Mouse (Mus musculus) lung, embryonic 14.5 days (tissue): Measurements from ENCODE around the gene Sorbs2. TPM values are rescaled to one million over a fixed set of nuclear protein-coding genes. Genes with fewer than 3 reads are reported as not detected.

Experiments
- ATAC-seq: fragments of 200-750 bp; cut with Nextera tagmentation; 2 replicates; pipeline ENCODE4 v1.8.0; 2017; ENCODE audit warnings: mild to moderate bottlenecking, moderate TSS enrichment, moderate library complexity; ENCODE audit not compliant: insufficient read depth
- DNase-seq: peaks from one replicate; pipeline ENCODE4 v3.0.0-alpha.2; 2015
- H3K27ac ChIP-seq: fragments of 300-500 bp; sonication (generic); 2 replicates; pipeline ENCODE4 v1.5.1; 2014; ENCODE audit warnings: low read depth, mild to moderate bottlenecking, moderate library complexity
- H3K27me3 ChIP-seq: fragments of 300-500 bp; sonication (generic); 2 replicates; pipeline ENCODE4 v1.6.1; 2014; ENCODE audit warnings: low read length, control low read depth; ENCODE audit not compliant: insufficient read depth
- H3K36me3 ChIP-seq: fragments of 300-500 bp; sonication (generic); 2 replicates; pipeline ENCODE4 v1.6.1; 2014; ENCODE audit warnings: control low read depth; ENCODE audit not compliant: insufficient read depth
- H3K4me1 ChIP-seq: fragments of 300-500 bp; sonication (generic); 2 replicates; pipeline ENCODE4 v1.6.1; 2014; ENCODE audit warnings: antibody characterized with exemption, control low read depth; ENCODE audit not compliant: insufficient read depth
- H3K4me2 ChIP-seq: fragments of 300-500 bp; sonication (generic); 2 replicates; pipeline ENCODE4 v1.6.1; 2014; ENCODE audit warnings: mild to moderate bottlenecking
- H3K4me3 ChIP-seq: fragments of 300-500 bp; sonication (generic); 2 replicates; pipeline ENCODE4 v1.5.1; 2014; ENCODE audit warnings: low read depth, low read length
- H3K9ac ChIP-seq: fragments of 300-500 bp; sonication (generic); 2 replicates; pipeline ENCODE4 v1.6.1; 2014
- H3K9me3 ChIP-seq: fragments of 300-500 bp; sonication (generic); 2 replicates; pipeline ENCODE4 v1.6.1; 2016; ENCODE audit warnings: low read depth, low read length, control low read depth
- CTCF ChIP-seq: IDR thresholded peaks from 2 replicates; pipeline ENCODE4 v1.5.1; 2016; ENCODE audit warnings: antibody characterized with exemption, low read depth
- WGBS: fragments of 180-500 bp; shearing (Covaris S2); extraction: QIAGEN DNeasy Blood & Tissue Kit; methylation state at CpG from one replicate; pipeline ENCODE4 v1.1.7; 2014; 5-methylcytosine and 5-hydroxymethylcytosine counted together
- polyA plus RNA-seq: library from polyadenylated mRNA; unstranded; fragments of >200 nt; fragmentation: Nextera tagmentation; extraction: Ambion mirVana; gene quantifications from 2 replicates; pipeline ENCODE4 v1.2.1, GENCODE M21; 2014

Gene Sorbs2
- polyA plus RNA-seq, 1 experiment from 2014 or later: 23.3 TPM

DNA sequence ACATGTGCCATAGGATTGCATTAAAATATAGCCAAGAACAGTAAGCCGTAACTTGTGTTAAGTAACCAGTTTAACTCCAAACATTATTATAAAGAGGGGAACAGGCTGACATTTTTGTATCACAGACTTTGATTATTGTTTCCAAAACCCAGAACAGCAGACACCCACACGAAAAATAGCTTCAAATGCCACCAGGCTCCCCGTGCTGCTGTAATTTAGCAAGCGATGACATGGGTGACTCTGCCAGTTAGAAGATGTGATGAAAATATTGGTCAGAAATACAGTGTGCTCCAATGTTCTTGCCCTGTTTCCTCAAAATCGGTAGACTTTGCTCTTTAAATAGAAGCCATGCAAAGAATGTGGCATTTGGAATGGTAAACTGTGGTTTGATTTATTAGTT lies 217.7 kb downstream of the Sorbs2 start:
- no peak for ATAC-seq
- no peaks in the 10 kb centered on the region for H3K27me3 ChIP-seq
- DNase-seq: no peak
- H3K36me3 ChIP-seq: no peaks in the 10 kb centered on the region
- WGBS: 64% methylated on average over 5 of the region's 5 CpGs
- H3K4me3 ChIP-seq: no peak overlapping the region
- H3K27ac ChIP-seq: no peak overlapping the region
- no peak for TF ChIP-seq CTCF
- H3K4me1 ChIP-seq: no peaks in the 10 kb centered on the region
- H3K4me2 ChIP-seq: no peak overlapping the region
- H3K9ac ChIP-seq: no peak overlapping the region
- no peaks in the 10 kb centered on the region for H3K9me3 ChIP-seq

DNA sequence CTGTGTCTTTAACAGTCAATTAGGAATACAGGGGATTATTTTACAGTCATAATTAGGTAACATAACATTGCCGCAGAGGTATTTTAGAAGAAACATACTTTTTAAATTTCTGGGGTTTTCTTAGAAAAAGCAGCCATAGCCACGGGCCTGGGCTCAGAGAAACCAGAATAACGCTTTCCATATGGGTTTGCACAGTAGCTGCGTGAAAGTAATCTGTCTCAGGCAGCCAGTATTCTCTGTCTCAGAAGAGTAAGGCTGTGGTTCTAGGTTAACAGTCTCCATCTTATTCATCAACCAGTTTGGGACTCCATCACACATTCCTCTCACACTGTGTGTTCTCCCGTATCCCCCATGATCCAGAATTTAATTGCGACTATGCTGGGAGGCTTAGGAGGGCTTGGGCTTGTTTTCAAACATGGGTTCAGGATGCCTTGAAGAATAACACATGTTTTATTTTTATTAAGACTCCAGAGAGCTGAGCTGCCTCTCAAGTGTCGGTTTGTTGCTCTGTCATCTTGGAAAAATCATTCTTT lies 222.3 kb downstream of the Sorbs2 start:
- ATAC-seq: no peak
- no peak for DNase-seq
- H3K27me3 ChIP-seq: no peaks in the 10 kb centered on the region

DNA sequence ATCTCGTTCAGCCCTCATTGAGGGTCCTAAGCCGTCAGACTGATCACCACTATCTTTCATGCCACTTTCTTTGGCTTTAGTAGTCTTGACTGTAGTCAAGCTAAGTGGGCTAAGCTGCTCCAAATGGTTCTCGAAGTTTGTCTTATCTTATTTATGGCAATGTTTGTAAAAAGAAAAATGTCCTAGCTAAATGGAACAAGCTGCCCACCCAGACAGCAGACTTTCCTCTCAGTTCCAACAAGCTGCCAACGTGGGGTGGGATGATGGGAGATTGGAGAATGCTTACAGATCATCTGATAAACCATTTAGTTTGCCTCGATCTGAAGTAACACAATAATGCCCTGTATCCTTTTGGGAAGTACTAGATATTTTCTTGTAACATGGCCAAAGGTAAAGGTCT lies 223.2 kb downstream of the Sorbs2 start:
- Histone ChIP-seq H3K36me3 (no peaks in the 10 kb centered on the region), H3K4me3 (no peak overlapping the region), H3K9ac (no peak overlapping the region), H3K4me1 (no peaks in the 10 kb centered on the region), H3K4me2 (no peak overlapping the region), H3K9me3 (no peaks in the 10 kb centered on the region), H3K27ac (no peak overlapping the region), H3K27me3 (no peaks in the 10 kb centered on the region)
- TF ChIP-seq CTCF: no peak
- DNase-seq: no peak
- 41% methylated on average over 5 of the region's 5 CpGs for WGBS
- ATAC-seq: no peak

More for the DNA sequence above, 222.3 kb downstream of the Sorbs2 start:
- TF ChIP-seq CTCF: no peak
- Histone ChIP-seq H3K4me2 (no peak overlapping the region), H3K27ac (no peak overlapping the region), H3K9ac (no peak overlapping the region), H3K36me3 (no peaks in the 10 kb centered on the region), H3K9me3 (no peaks in the 10 kb centered on the region), H3K4me3 (no peak overlapping the region), H3K4me1 (no peaks in the 10 kb centered on the region)
- 68% methylated on average over 7 of the region's 7 CpGs for WGBS

DNA sequence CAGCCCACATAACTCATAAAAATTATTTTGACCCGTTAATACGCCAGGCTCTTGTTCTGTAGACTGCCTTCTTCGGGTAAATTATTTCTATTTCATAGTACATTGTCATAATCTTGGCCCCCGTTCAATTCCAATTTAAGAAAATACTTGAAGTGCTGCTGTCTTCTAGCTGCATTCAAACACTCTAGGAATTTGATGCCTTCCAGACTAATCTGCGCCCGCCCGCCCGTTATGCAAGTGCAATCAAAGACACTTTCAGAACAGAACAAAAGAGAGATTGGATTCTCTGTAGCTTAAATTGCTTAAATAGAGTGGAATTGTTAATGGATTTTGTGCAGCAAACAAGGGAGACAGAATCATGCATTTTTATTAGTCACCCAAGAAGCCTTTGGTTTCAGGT lies 226.5 kb downstream of the Sorbs2 start:
- Histone ChIP-seq H3K4me2 (no peak overlapping the region), H3K9ac (no peak overlapping the region), H3K4me3 (no peak overlapping the region), H3K36me3 (no peaks in the 10 kb centered on the region), H3K4me1 (no peaks in the 10 kb centered on the region), H3K27me3 (no peaks in the 10 kb centered on the region), H3K27ac (no peak overlapping the region), H3K9me3 (no peaks in the 10 kb centered on the region)
- TF ChIP-seq CTCF: no peak
- ATAC-seq: no peak
- WGBS: 72% methylated on average over 8 of the region's 8 CpGs
- DNase-seq: peak; percentile 21

DNA sequence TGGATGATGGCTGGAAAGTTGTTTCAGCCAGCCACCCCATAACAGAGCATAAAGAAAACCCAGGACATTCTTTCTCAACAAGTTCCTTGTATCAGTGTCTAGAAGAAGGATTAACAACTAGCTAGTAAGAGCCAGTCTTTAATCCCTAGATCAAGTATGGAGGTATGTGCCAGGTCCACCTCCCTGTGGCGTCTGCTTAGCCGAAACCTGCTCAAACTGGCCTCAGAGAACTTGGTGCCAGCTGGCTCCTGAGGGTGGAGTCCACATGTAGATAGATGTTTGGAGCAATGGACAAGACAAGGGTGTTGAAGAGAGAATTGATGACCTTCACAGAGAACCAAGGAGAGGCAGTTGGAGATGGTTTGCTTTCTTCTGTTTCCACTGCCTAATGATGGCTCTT lies 229.7 kb downstream of the Sorbs2 start:
- no peak overlapping the region for H3K9ac ChIP-seq
- DNase-seq (no peak), ATAC-seq (no peak)
- no peak overlapping the region for H3K27ac ChIP-seq
- H3K36me3 ChIP-seq: no peaks in the 10 kb centered on the region
- 95% methylated on average over 2 of the region's 2 CpGs for WGBS
- H3K9me3 ChIP-seq: no peaks in the 10 kb centered on the region
- H3K27me3 ChIP-seq: no peaks in the 10 kb centered on the region
- no peak overlapping the region for H3K4me3 ChIP-seq
- TF ChIP-seq CTCF: no peak
- H3K4me2 ChIP-seq: no peak overlapping the region
- H3K4me1 ChIP-seq: no peaks in the 10 kb centered on the region

DNA sequence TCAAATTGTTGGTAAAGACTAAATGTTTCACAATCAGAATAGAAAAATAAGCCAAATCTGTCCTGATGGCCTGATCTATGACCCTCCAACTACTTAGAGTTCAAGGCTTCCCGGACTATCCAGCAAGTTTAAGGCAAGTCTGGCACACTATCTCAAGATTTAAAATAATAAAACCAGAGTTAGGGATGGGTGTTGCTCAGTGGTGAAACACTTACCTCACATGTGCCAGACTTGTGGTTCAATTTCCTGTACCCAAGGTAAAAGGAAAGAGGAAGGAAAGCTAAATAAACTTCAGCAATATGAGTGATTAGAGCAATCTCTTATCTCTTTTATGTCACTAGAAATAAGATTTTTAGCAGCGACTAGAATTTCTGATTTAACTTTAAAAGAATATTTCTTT lies 235.7 kb downstream of the Sorbs2 start:
- H3K9me3 ChIP-seq: no peaks in the 10 kb centered on the region
- no peaks in the 10 kb centered on the region for H3K36me3 ChIP-seq
- no peak overlapping the region for H3K27ac ChIP-seq
- H3K4me2 ChIP-seq: no peak overlapping the region
- no peak overlapping the region for H3K4me3 ChIP-seq
- 58% methylated on average over 2 of the region's 2 CpGs for WGBS
- DNase-seq (no peak), ATAC-seq (no peak)
- TF ChIP-seq CTCF: no peak
- H3K4me1 ChIP-seq: no peaks in the 10 kb centered on the region
- H3K9ac ChIP-seq: no peak overlapping the region
- H3K27me3 ChIP-seq: no peaks in the 10 kb centered on the region

DNA sequence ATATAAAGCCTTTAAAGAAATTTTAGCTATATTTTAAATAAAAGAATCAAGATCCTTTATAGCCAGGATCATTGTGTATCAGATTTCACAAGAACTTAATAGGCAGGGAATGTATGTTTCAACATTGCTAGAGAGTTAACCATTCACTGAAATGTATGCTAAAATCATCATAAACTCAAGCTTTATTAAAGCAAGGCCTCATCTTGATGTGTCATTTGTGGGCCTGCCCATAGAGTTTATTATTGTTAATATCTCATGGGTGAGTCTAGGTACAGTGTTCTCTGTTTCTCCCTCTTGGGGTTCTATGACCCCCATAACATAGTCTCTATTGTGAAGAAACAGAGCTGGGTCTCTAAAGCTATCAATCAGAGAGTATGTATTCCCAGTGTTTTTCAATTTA lies 236.2 kb downstream of the Sorbs2 start:
- ATAC-seq (no peak), DNase-seq (no peak)
- TF ChIP-seq CTCF: no peak
- no peak overlapping the region for H3K4me3 ChIP-seq
- H3K4me2 ChIP-seq: no peak overlapping the region
- H3K4me1 ChIP-seq: no peaks in the 10 kb centered on the region
- H3K27me3 ChIP-seq: no peaks in the 10 kb centered on the region
- no peaks in the 10 kb centered on the region for H3K9me3 ChIP-seq
- no peaks in the 10 kb centered on the region for H3K36me3 ChIP-seq
- H3K9ac ChIP-seq: no peak overlapping the region
- no peak overlapping the region for H3K27ac ChIP-seq
